Mouse (Mus musculus): ENCODE measurements around the gene Dpy30. TPM values are rescaled to one million over a fixed set of nuclear protein-coding genes. Genes with fewer than 3 reads are reported as not detected.
A peak's percentile ranks its signal among the peaks of the same experiment; 100 is the strongest.

The Dpy30 gene
- 38.1 and 57.3 TPM in 2 replicates for polyA plus RNA-seq (2012; rRNA removed)

DNA sequence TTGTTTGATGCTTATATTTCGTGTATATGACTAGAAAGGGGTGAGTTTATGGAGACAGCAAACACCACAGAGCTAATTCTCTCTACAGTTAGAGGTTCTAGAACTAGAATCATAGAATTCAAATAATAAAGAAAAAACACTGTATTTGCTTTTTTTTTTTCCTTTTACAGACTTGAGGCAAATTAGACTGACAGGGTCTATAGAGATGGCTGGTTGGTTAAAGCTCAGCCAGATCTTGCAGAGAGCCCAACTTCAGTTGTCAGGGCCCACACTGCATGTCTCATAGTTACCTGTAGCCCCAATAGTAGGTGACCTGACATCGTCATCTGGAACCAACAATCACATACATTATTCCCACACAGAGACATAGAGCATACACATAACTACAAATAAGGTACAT is at the start of gene Dpy30:
Dpy30 (minus strand) TSS at position 101 of the 400 bp plus-strand sequence.
- no peaks in the 10 kb centered on the region for H3K4me1 ChIP-seq (ENCODE audit: control insufficient read depth, insufficient read depth, low read length)
- no peak within 1 kb of the TSS for H3K27ac ChIP-seq (ENCODE audit: insufficient read depth, low read depth, low read length)
- no peaks in the 10 kb centered on the region for H3K27me3 ChIP-seq (replicated peaks; ENCODE audit: control insufficient read depth, insufficient read depth, low read length)
- WGBS = 90% methylated on average over 2 of the region's 2 CpGs
- no peak within 1 kb of the TSS for H3K4me3 ChIP-seq (ENCODE audit: insufficient read depth, low read depth, low read length)
- H3K36me3 ChIP-seq (ENCODE audit: control insufficient read depth, insufficient read depth, low read length) = no peaks in the 10 kb centered on the region
- no peak for DNase-seq
- no peak for TF ChIP-seq CTCF (conservative IDR thresholded peaks at IDR 0.05; ENCODE audit: insufficient read depth, insufficient read length, low read depth, low read length)
- no peak for TF ChIP-seq POLR2A (IDR thresholded peaks at IDR 0.05; ENCODE audit: low read depth, low read length)

DNA sequence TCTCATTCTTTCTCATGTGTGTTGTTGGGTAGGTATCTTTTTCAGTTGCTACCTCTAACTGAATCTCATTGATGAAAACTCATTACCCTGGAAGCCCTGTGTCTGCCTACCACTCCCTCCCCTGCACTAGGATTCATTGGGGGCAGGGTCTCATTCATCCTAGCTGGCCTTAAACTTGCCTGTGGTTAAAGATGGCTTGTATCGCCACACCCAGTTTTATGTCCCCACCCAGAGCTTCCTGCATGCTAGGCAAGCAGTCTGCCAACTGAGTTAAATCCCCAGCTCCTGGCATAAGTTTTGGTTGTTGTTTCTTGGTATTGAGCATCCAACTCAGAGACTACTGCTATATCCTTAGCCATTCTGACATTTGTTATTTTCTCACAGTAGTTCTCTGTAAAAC is 39.8 kb upstream of the Dpy30 start:
- TF ChIP-seq CTCF (conservative IDR thresholded peaks at IDR 0.05; ENCODE audit: insufficient read depth, insufficient read length, low read depth, low read length) (no peak), POLR2A (IDR thresholded peaks at IDR 0.05; ENCODE audit: low read depth, low read length) (no peak)
- H3K4me1 ChIP-seq (ENCODE audit: control insufficient read depth, insufficient read depth, low read length) = no peaks in the 10 kb centered on the region
- WGBS = 81% methylated on average over 1 of the region's 1 CpGs
- DNase-seq = no peak
- H3K36me3 ChIP-seq (ENCODE audit: control insufficient read depth, insufficient read depth, low read length) = peaks cover 4% of the 10 kb centered on the region; the same call in 1 of the 2 replicates
- H3K27me3 ChIP-seq (replicated peaks; ENCODE audit: control insufficient read depth, insufficient read depth, low read length) = no peaks in the 10 kb centered on the region
- no peak overlapping the region for H3K4me3 ChIP-seq (ENCODE audit: insufficient read depth, low read depth, low read length)
- no peak overlapping the region for H3K27ac ChIP-seq (ENCODE audit: insufficient read depth, low read depth, low read length)

DNA sequence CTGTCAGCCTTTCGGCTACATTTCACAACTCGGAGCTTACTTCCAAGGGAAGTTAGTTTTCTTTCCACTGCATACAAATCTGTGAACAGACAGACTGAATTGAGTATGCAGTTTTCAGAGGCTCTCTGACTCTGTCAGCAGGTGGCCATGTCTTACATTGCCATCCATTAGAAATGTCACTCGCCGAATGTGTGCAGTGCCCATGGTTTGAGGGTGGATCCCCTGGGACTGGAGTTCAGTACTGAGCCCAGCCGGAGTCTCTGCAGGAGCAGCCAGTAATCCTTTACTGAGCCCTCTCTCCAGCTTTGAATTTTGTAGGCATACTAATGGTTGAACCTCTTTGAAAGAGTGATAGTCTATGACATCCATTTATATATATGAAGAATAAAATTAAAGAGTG is 17.4 kb upstream of the Dpy30 start:
- no peak for TF ChIP-seq POLR2A (IDR thresholded peaks at IDR 0.05; ENCODE audit: low read depth, low read length)
- TF ChIP-seq CTCF (conservative IDR thresholded peaks at IDR 0.05; ENCODE audit: insufficient read depth, insufficient read length, low read depth, low read length) = no peak
- Histone ChIP-seq H3K36me3 (ENCODE audit: control insufficient read depth, insufficient read depth, low read length) (no peaks in the 10 kb centered on the region), H3K4me1 (ENCODE audit: control insufficient read depth, insufficient read depth, low read length) (peaks cover 6% of the 10 kb centered on the region; the same call in 1 of the 2 replicates), H3K27ac (ENCODE audit: insufficient read depth, low read depth, low read length) (no peak overlapping the region), H3K27me3 (replicated peaks; ENCODE audit: control insufficient read depth, insufficient read depth, low read length) (no peaks in the 10 kb centered on the region), H3K4me3 (ENCODE audit: insufficient read depth, low read depth, low read length) (no peak overlapping the region)
- WGBS = 51% methylated on average over 5 of the region's 5 CpGs
- DNase-seq = no peak

DNA sequence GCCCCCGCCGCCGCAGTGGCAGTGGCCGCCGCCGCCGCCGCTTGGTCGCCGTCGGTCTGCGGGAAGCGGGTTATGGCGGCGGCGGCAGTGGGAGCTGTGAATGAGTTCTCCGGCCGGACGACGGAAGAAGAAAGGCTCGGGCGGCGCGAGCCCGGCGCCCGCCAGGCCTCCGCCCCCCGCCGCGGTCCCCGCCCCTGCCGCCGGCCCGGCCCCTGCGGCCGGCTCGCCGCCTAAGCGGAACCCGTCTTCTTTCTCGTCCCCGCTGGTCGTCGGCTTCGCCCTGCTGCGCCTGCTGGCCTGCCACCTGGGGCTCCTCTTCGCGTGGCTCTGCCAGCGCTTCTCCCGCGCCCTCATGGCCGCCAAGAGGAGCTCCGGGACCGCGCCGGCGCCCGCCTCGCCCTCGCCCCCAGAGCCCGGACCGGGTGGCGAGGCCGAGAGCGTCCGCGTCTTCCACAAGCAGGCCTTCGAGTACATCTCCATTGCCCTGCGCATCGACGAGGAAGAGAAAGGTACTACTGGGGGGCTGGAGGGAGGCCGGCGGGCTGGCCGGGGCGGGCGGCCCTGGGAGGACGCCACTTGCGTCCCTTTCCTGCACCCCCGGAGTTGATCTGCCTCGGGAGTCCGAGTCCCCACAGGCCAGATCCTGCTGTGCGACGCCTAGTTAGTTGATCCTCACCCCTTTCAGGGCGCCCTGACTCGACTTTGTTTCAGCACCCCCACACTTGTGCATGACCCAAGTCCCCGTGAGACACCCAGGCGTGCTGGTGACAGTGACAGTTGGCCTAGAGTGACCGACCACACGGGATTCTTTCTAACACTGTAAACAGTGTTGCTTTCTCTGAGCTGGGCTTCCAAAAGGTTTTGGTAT is 15.4 kb upstream of the Dpy30 start, which contains the start of gene Spast:
Spast (plus strand) TSS at position 51 of the 868 bp plus-strand sequence.
- Histone ChIP-seq H3K4me1 (ENCODE audit: control insufficient read depth, insufficient read depth, low read length) (peaks cover 6% of the 10 kb centered on the region; the same call in 1 of the 2 replicates), H3K27me3 (replicated peaks; ENCODE audit: control insufficient read depth, insufficient read depth, low read length) (no peaks in the 10 kb centered on the region), H3K27ac (ENCODE audit: insufficient read depth, low read depth, low read length) (peak within 1 kb of the TSS; percentile 58), H3K36me3 (ENCODE audit: control insufficient read depth, insufficient read depth, low read length) (no peaks in the 10 kb centered on the region), H3K4me3 (ENCODE audit: insufficient read depth, low read depth, low read length) (peak within 1 kb of the TSS; percentile 74)
- TF ChIP-seq CTCF (conservative IDR thresholded peaks at IDR 0.05; ENCODE audit: insufficient read depth, insufficient read length, low read depth, low read length) (no peak), POLR2A (IDR thresholded peaks at IDR 0.05; ENCODE audit: low read depth, low read length) (no peak)
- peak; percentile 84 for DNase-seq
- WGBS = under 1% methylated on average over 85 of the region's 90 CpGs

DNA sequence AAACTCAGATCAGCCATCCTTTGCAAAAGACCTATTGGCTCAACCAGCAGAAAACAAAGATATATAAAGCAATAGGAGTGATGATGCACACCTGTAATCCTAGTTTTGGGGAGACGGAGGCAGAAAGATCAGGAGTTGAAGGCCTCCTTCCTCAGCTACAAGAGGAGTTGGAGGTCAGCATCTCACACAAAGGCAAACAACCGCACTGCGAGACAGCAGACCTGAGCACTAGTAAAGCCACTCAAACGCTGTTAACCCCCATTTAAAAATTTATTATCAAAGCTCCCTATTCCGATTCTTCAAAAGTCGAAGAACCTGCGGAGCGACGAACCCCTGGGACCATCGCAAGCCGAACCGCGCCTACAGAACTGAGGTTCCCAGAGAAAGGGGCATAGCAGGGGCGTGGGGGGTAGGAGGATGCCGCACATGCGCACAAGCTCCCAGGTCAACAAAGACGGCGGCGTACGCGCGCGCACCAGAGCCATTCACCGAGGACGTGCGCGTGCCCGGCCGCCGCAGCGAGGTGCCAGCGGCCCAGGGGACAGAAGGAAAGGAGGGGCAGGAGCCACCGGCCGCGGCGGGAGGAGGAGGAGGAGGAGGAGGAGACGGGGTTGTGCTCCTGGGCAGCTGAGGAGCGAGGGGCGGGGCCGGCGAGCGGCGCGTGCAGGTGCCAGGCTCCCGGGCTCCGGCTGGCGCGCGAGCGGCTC is 14.6 kb upstream of the Dpy30 start:
- Histone ChIP-seq H3K27me3 (replicated peaks; ENCODE audit: control insufficient read depth, insufficient read depth, low read length) (no peaks in the 10 kb centered on the region), H3K4me3 (ENCODE audit: insufficient read depth, low read depth, low read length) (peak overlapping the region; percentile 74), H3K4me1 (ENCODE audit: control insufficient read depth, insufficient read depth, low read length) (peaks cover 6% of the 10 kb centered on the region; the same call in 1 of the 2 replicates), H3K36me3 (ENCODE audit: control insufficient read depth, insufficient read depth, low read length) (no peaks in the 10 kb centered on the region), H3K27ac (ENCODE audit: insufficient read depth, low read depth, low read length) (peak overlapping the region; percentile 58)
- 2% methylated on average over 48 of the region's 50 CpGs for WGBS
- TF ChIP-seq POLR2A (IDR thresholded peaks at IDR 0.05; ENCODE audit: low read depth, low read length) (peak; percentile 33), CTCF (conservative IDR thresholded peaks at IDR 0.05; ENCODE audit: insufficient read depth, insufficient read length, low read depth, low read length) (no peak)
- DNase-seq = peak; percentile 97

DNA sequence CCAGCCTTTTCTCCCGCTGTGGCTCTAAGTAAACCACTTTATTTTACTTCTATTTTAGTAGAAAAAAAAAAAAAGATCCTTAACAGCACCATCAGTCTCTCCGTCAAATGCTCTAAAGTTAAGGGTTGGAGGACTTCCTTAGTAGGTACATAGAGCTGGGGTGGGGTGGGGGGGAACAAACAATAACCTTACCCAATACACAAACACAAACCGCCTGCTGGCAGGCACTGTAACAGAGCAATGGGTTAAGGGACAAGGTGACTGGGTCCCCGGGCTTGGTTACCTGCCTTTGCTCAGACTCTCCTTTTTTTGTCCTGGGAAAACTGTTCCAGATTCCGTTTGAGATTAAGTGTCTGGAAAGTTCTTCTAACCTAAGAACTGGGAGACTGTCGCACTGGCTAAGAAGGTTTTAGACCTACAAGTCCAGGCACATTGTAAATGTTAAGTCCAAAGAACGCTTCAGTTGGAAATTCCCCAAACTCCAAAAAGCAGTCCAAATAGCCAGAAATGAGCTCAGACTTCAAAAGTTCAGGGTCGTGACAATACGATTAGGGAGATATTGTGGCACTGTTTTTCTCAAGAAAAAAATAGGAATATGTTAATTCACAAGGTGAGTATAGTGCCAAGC is 7.4 kb upstream of the Dpy30 start:
- peak; percentile 25 for DNase-seq
- Histone ChIP-seq H3K4me3 (ENCODE audit: insufficient read depth, low read depth, low read length) (no peak overlapping the region), H3K27me3 (replicated peaks; ENCODE audit: control insufficient read depth, insufficient read depth, low read length) (no peaks in the 10 kb centered on the region), H3K4me1 (ENCODE audit: control insufficient read depth, insufficient read depth, low read length) (no peaks in the 10 kb centered on the region), H3K36me3 (ENCODE audit: control insufficient read depth, insufficient read depth, low read length) (no peaks in the 10 kb centered on the region), H3K27ac (ENCODE audit: insufficient read depth, low read depth, low read length) (no peak overlapping the region)
- WGBS = 67% methylated on average over 9 of the region's 9 CpGs
- TF ChIP-seq CTCF (conservative IDR thresholded peaks at IDR 0.05; ENCODE audit: insufficient read depth, insufficient read length, low read depth, low read length) (no peak), POLR2A (IDR thresholded peaks at IDR 0.05; ENCODE audit: low read depth, low read length) (no peak)
